Mouse (Mus musculus) myocyte (in vitro differentiated cells): ENCODE results near the gene Dnajc9.

Experiments used
- CEBPB ChIP-seq: IDR thresholded peaks from 2 replicates; pipeline ENCODE4 v1.6.1; 2011; ENCODE audit warnings: mild to moderate bottlenecking, moderate library complexity; ENCODE audit not compliant: poor library complexity, insufficient read depth, severe bottlenecking
- E2F4 ChIP-seq: IDR thresholded peaks from one replicate; pipeline ENCODE4 v1.6.1; 2011; ENCODE audit warnings: mild to moderate bottlenecking, control low read depth, moderate library complexity; ENCODE audit not compliant: insufficient read depth
- MAX ChIP-seq: IDR thresholded peaks from one replicate; pipeline ENCODE4 v1.6.1; 2011; ENCODE audit warnings: low read depth, mild to moderate bottlenecking, control low read depth
- MYOG ChIP-seq, 3 experiments: IDR thresholded peaks; one replicate each; pipeline ENCODE4 v1.6.1; 2011; ENCODE audit warnings: control low read depth in 2 of 3, low read depth in 2 of 3, mild to moderate bottlenecking in 2 of 3; ENCODE audit not compliant: insufficient read length in 2 of 3, control insufficient read depth in 1 of 3, insufficient read depth in 1 of 3
- POLR2A ChIP-seq: IDR thresholded peaks from one replicate; pipeline ENCODE4 v1.6.1; 2011; ENCODE audit warnings: low read depth, mild to moderate bottlenecking, control low read depth, moderate library complexity; ENCODE audit not compliant: insufficient read length
- POLR2AphosphoS2 ChIP-seq: IDR thresholded peaks from one replicate; pipeline ENCODE4 v1.6.1; 2011; ENCODE audit warnings: low read depth, control low read depth; ENCODE audit not compliant: insufficient read length
- SRF ChIP-seq: IDR thresholded peaks from one replicate; pipeline ENCODE4 v1.6.1; 2011; ENCODE audit warnings: low read depth; ENCODE audit not compliant: control insufficient read depth, insufficient read length
- TCF12 ChIP-seq: IDR thresholded peaks from one replicate; pipeline ENCODE4 v1.6.1; 2011; ENCODE audit warnings: mild to moderate bottlenecking, control low read depth; ENCODE audit not compliant: poor library complexity, insufficient read depth, severe bottlenecking
- TCF3 ChIP-seq: IDR thresholded peaks from one replicate; pipeline ENCODE4 v1.6.1; 2011; ENCODE audit warnings: low read depth, control low read depth; ENCODE audit not compliant: insufficient read length
- USF1 ChIP-seq: IDR thresholded peaks from one replicate; pipeline ENCODE4 v1.6.1; 2011; ENCODE audit warnings: low read depth, mild to moderate bottlenecking, control low read depth, moderate library complexity

GRCm38 (mm10) chr14:20428593-20428992 is 39.9 kb upstream of the Dnajc9 start:
- TF ChIP-seq TCF3 = no peak
- TF ChIP-seq POLR2A = no peak
- no peak for TF ChIP-seq TCF12
- TF ChIP-seq MAX = no peak
- no peak for TF ChIP-seq SRF
- no peak for TF ChIP-seq POLR2AphosphoS2
- no peak for TF ChIP-seq USF1
- TF ChIP-seq E2F4 = no peak
- no peak for TF ChIP-seq CEBPB
- TF ChIP-seq MYOG (IDR thresholded peaks at IDR 0.05; ENCODE audit: control insufficient read depth in 1 of 3, insufficient read depth in 1 of 3, insufficient read length in 2 of 3, low read depth in 2 of 3) = no peak
